Mouse (Mus musculus) neutrophil, adult 65 days (primary cell): ENCODE measurements around the gene Wdr62. TPM values are rescaled to one million over a fixed set of nuclear protein-coding genes. Genes with fewer than 3 reads are reported as not detected.

Source experiments
- total RNA-seq: library from RNA; stranded (reverse); gene quantifications from 2 replicates; pipeline ENCODE4 v1.2.4, GENCODE M21; 2023

The Wdr62 gene
- total RNA-seq, result 16.4 and 19.5 TPM in 2 replicates

DNA sequence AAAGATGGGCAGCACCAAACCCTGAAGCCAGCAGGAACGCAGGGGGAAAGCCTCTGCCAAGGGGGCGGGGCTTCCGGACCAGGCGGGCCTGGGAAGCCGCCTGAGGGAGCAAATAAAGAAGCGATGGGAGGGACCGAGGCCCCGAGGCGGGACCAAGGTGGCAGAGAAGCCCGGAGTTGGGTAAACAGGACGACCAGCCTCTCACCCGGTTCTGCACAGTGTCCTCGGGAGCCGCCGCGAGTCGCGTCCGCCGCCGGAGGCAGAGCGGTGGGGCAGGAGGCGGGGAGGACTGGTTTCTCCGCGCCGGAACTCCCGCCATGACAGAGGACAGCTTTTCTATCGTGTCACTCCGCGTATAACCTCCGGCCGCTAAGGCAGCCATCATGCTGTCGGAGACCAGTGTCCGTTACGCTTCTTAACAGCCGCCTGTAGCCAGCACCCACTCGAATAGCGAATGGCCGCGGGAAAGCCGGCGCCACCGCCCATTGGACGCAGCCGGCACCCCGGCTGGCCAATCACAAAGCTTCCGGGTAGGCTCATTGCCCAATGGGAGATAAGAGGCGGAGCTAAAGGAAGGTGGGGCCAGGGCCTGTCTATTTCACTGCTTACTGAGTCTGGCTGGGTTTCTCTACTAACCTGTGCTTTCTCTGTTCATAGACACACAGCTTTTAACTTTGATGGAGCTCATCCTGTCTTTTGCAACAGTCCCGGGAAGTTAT lies at the start of gene Wdr62, which contains the start of gene Thap8:
Gene Wdr62 (minus strand): TSS at position 469 of the 719 bp plus-strand sequence.
Gene Thap8 (plus strand): TSS at position 144 of the 719 bp plus-strand sequence.

GRCm38 (mm10) chr7:30323795-30324194 lies 43.6 kb upstream of the Wdr62 start, which contains the start of gene Sdhaf1:
Gene Sdhaf1 (minus strand): TSS chr7:30323895.

GRCm38 (mm10) chr7:30321539-30322284 lies 41.5 kb upstream of the Wdr62 start, which contains the start of gene E130208F15Rik:
Gene E130208F15Rik (plus strand): TSS chr7:30321740.

DNA sequence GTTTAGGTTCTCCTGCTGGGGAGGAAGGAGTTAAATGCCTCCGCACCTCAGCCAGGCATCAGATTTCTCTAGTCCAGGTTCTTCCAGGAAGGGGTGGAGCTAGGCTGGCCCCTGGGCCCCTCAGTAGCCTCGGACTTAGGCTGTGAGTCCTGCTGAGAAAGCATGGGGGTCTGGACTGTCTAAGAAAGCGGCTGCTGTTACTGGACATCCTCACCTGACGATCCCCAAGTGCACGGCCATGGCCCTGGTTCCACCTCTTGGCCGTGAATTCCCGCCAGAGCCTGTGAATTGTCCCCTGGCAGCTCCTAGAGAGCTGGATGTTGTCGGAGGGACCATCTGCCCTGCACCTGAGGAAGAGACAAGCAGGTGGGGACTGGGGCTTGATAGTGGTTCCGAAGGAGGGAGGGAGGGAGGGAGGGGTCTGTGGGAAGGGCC lies 34.5 kb upstream of the Wdr62 start, which contains the start of gene Syne4:
Gene Syne4 (plus strand): TSS at position 87 of the 435 bp plus-strand sequence.

DNA sequence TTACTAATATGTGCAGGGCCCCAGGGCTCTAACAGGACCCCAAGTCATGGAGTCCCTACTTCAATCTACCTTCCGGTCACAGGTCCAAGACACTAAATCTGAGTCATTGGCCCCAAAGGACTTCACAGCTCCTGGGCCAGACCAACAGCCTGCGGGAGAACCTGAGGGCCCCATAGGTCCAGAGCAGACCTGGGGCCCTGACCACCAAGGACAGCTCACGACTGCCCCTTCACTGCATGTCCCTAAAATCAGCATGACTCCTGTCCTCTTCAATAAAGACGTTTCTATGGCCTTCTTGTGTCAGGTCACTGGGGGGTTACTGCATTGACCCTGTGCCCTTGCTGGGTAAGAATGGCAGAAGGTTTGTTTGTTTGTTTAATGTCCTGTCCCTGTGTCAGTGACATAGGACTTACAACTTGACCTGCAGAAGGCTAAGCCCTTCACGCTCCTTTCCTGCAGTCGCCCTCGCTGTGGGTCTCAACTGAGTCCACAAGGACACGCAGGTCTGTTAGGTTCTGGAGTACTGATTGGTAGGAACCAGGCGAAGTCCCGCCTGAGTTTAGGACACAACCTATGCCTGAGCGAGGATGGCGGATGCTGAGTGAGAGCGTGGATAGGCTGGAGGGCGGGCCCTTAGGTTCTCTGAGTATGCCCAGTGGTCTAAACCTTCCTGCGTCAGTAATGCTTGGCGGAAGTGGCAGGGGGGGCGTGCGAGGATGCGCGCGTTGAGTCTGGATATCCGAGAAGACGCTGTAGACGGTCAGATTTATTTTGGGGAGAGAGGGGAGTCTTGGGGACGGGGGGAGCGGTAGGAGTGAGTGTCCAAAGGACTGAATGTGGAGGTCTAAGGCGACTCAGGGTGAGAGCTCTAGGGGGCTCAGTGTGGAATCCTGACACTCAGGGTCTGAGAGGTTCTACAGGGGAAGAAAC lies 28.1 kb upstream of the Wdr62 start, which contains the start of gene Alkbh6:
Gene Alkbh6 (plus strand): TSS at position 642 of the 930 bp plus-strand sequence.

GRCm38 (mm10) chr7:30291215-30292131 lies 11.3 kb upstream of the Wdr62 start, which contains the start of gene Clip3:
Gene Clip3 (plus strand): TSS chr7:30291728.

DNA sequence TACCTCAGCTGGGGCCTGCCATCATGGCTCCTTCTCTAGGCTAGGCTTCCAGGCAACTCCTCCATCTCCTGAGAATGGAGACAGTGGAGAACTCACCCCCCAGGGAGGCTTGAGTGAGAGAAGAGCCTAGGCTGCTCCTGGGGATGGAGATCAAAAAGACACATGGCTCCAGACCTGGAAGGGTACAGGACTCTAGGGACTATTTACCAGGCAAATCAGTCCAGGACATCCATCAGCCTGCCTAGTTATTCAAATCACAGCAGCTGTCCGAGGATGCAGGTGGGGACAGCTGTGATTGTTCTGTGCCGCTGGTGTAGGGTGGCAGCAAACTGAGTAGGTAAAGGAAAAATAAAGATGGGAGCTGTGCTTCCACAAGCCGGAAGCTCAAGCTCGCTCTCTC lies 44.6 kb downstream of the Wdr62 start, which contains the start of gene Ovol3:
Gene Ovol3 (minus strand): TSS at position 101 of the 400 bp plus-strand sequence.

DNA sequence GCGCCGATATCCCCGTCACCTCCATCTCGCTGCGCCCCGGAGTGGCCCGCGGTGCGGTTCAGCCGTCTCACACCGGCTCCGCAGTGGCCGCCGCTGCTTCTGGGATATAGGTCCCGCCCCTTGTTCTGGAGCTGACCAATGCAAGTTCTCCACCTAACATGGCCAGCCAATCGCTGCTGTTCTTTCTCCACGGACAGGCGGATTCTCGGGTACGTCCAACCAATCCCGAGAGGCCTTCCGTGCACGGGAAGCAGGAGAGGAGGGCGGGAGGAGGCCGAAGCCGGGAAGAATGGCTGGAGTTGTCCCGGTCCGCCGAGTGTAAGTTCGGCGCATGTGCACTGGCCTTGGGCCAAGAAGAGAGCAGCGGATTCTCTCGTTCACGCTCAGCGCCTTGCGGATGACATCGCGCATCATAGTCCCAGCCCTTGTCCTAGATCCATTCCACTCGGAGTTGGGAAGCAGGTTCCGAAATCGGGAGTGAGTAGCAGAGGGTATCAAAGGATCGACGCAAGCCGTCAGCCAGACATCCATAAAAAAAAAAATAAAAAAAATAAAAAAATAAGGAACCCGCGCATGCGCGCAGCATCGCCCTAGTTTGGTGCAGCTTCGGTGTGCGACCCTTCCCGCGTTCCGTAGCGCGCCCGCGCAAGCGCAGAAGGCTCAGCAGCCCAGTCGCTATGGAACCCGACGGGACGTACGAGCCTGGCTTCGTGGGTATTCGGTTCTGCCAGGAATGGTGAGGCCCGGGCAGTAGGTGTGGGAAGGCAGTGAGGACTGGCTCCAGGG lies 48.4 kb downstream of the Wdr62 start, which contains the start of the genes Polr2i and Tbcb:
Gene Polr2i (plus strand): TSS at position 280 of the 786 bp plus-strand sequence.
Gene Tbcb (minus strand): TSS at position 604 of the 786 bp plus-strand sequence.

GRCm38 (mm10) chr7:30198481-30198971 lies 81.7 kb downstream of the Wdr62 start, which contains the start of gene Capns1:
Gene Capns1 (minus strand): TSS chr7:30198811.

Other genes starting within 250 kb of the Wdr62 start
- 0.22 and 0.25 TPM in 2 replicates for gene Zfp14, start 229.0 kb downstream of the Wdr62 start, total RNA-seq
- gene Zfp82, start 207.5 kb downstream of the Wdr62 start, total RNA-seq, result 0.14 TPM in 1 of 2 replicates, not detected in the other
- gene Gm26920, start 190.0 kb downstream of the Wdr62 start, total RNA-seq, result not detected in 2 replicates
- 0.28 and 0.52 TPM in 2 replicates for gene Zfp566, start 189.9 kb downstream of the Wdr62 start, total RNA-seq
- 3.6 and 4.7 TPM in 2 replicates for gene Zfp260, start 185.6 kb downstream of the Wdr62 start, total RNA-seq
- gene Zfp382, start 158.5 kb downstream of the Wdr62 start, total RNA-seq, result 8.6 and 15.5 TPM in 2 replicates
- 12.9 and 13.6 TPM in 2 replicates for gene Zfp146, start 110.7 kb downstream of the Wdr62 start, total RNA-seq
- gene Cox7a1, start 96.3 kb downstream of the Wdr62 start, total RNA-seq, result 2.1 TPM in 1 of 2 replicates, not detected in the other
- gene Capns1, start 81.6 kb downstream of the Wdr62 start, total RNA-seq, result 210 and 217 TPM in 2 replicates
- 13.6 and 20.7 TPM in 2 replicates for gene Polr2i, start 48.5 kb downstream of the Wdr62 start, total RNA-seq
- gene Tbcb, start 48.1 kb downstream of the Wdr62 start, total RNA-seq, result 35.3 and 41.6 TPM in 2 replicates
- not detected in 2 replicates for gene Ovol3, start 44.7 kb downstream of the Wdr62 start, total RNA-seq
- gene Thap8, start 325 bp downstream of the Wdr62 start, total RNA-seq, result 0.50 TPM in 1 of 2 replicates, not detected in the other
- gene Clip3, start 11.3 kb upstream of the Wdr62 start, total RNA-seq, result not detected in 2 replicates
- gene Alkbh6, start 28.3 kb upstream of the Wdr62 start, total RNA-seq, result 12.1 and 19.6 TPM in 2 replicates
- 0.73 TPM in 1 of 2 replicates, not detected in the other for gene Syne4, start 34.4 kb upstream of the Wdr62 start, total RNA-seq
- gene E130208F15Rik, start 41.3 kb upstream of the Wdr62 start, total RNA-seq, result 0.29 TPM in 1 of 2 replicates, not detected in the other
- gene Sdhaf1, start 43.5 kb upstream of the Wdr62 start, total RNA-seq, result 1.9 and 3.6 TPM in 2 replicates
- not detected in 2 replicates for gene Lrfn3, start 82.4 kb upstream of the Wdr62 start, total RNA-seq
- 2,000 and 2,325 TPM in 2 replicates for gene Tyrobp, start 133.3 kb upstream of the Wdr62 start, total RNA-seq
- gene Hcst, start 139.4 kb upstream of the Wdr62 start, total RNA-seq, result 115 and 126 TPM in 2 replicates
- gene Nfkbid, start 141.3 kb upstream of the Wdr62 start, total RNA-seq, result 82.7 and 113 TPM in 2 replicates
- gene Aplp1, start 165.1 kb upstream of the Wdr62 start, total RNA-seq, result 0.25 TPM in 1 of 2 replicates, not detected in the other
- gene Kirrel2, start 177.3 kb upstream of the Wdr62 start, total RNA-seq, result not detected in 2 replicates
- gene Nphs1, start 177.9 kb upstream of the Wdr62 start, total RNA-seq, result not detected in 2 replicates
- not detected in 2 replicates for gene Prodh2, start 213.2 kb upstream of the Wdr62 start, total RNA-seq